Mouse (Mus musculus) frontal cortex, postnatal 36 days (tissue): Measurements from ENCODE around the gene Akap13.
"Not testable (repeated sequence)": the region's sequence is repeated elsewhere in the genome, so short reads cannot be mapped to it uniquely, and the experiment has no call there.

Experiments used
- DNase-seq, 2 experiments: peaks; one replicate each; pipeline ENCODE4 v3.0.0; 2022; ENCODE audit warnings: low spot score in 2 of 2

The Akap13 gene

DNA sequence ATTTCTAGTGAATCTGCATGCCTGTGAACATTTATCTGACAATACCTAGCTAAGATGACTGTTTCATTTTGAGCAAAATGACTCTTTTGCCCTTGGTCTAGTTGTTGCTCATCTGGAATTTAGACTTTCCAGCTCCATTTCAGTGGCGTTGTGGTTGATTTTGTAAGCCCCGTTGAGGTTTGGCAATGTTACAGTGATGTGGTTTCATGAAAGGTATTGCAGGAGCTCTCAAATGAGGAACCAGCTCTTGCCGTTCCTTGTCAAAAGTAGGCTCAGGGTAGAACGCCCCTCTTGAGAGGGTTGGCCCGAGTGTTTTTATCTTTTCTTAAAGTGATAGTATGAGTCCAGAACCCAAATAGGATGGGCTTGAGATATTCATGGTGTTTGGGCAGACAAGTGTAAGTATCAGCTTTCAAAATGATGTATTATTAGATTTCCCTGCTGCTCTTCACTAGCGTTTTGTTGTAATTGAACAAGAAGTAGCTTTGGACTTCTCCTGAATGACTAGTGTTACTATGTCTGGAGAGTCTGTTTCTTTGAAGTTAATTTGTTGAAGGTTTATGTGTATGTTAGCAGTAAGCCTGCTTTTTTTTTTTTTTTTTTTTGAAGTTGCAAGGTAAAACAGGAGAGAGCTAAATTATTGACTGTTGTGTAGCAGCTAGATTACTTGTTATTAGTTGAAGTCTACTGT, 140.9 kb downstream of the Akap13 start:
- DNase-seq, result no peak

DNA sequence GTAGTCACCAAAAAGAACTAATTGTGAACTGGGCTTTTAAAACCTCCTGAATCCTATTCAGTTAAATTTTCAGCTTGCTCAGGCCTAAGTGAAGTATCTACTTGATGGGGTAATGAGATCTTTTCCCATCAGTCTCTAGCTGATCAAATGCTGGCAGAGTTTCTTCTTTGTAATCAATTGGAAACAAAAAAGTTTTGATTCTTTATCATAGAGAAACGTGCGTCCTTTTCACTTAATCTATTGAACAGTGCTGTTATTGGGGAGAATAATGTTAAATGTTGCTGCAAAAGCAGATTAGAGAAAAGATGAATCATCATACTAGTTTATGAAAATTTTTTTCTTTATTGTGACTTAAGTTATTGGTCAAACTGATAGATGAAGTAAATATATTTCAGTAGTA, 142.5 kb downstream of the Akap13 start:
- no peak for DNase-seq

DNA sequence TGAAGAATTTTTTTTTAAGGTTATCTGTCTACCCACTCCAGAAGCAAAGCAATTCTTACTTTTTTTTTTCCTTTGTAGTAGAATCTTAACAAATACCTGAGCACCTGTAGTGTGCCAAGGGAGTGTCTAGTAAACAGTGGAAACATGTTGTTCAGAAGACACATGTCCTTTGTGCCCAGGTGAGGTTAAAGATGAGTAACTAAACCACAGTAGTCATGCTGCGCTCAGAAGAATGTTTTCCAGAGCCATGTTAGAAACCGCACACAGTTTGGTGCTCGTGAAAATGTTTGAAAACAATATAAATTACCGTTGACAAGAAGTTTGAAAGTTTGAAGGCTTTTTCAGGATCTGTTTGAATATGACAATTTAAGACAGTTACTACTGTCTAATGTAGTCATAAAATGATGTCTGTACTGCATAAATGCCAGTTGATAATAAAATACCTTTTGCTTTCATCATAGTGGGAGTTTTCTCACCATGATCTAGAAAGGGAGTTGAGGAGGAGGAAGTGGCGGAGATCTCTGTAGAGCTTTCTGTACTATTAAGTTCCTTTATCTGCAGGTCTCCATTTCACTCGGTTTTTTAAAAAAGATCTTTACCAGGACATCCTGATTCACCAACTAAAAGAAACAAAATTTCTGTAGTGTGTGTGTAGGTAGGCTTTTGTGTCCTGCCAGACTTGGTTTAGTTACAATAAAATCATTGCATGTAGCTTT, 145.2 kb downstream of the Akap13 start:
- no peak for DNase-seq

DNA sequence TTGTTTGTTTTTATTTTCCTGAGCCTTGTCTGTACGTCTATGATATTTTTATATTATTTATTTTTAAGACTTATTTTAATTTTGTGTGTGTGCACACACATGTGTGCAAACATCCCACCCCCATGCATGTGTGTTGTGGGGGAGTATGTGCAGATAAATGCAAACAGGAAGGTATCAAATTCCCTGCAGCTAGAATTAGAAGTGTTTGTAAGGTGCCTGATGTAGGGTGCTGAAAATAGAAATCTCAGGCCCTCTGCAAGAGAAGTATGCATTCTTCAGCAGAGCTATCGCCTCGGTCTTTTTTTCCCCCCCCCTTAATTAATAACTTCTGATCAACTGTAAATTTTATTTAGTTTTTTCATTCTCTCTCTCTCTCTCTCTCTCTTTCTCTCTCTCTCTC, 151.9 kb downstream of the Akap13 start:
- DNase-seq, result no peak

DNA sequence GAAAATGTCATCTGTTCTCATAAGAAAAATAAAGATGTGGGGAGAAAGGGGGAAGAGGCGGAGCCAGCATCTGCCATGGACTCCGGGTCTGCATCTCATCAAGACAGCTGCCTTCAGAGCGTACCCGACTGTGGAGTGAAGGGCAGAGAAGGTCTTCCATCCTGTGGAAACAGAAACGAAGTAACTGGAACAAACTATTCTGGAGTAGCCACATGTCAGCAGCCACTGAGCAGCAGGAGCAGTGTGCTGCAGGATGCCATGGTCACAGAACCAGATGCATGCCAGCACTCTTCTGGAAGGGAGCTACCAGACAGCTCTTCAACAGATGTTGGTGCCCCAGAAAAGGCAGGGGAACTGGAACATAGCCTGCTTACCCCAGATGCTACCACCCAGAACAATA, 153.4 kb downstream of the Akap13 start:
- no peak for DNase-seq

DNA sequence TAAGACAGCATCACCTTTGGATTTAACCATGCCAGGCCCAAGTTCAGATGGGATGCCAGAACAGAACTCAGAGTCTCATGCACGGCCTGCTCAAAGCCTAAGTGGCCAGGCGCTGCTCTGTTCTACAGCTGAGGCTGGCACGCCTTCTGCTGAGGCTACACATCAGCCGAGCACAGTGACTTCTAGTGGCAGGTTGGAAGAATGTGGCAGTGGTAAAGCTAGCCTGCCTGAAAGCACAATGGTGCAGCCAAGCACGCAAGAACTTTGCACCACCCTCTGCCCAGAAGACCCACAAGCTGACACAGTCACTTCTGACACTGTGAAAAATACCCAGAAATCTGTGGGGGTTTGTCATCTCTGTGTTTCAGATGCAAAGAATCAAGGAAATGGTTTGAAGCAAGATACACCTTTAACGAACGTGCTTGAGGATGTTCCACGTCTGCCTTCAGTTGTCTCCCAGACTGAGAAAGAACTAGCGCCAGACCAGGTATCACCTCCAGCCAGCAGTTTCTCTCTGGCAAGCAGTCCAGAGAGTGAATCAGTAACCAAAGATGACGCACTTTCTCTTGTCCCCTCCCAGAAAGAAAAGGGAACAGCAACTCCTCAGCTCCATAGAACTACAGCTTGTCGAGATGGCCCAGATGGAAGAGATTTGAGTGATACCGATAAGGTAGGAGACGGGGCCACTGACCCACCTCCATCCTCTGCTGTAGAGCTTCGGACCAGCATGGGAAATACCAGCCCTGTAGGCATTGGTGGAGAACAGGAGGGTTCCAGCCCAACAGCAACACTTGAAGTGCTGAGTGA, 154.3 kb downstream of the Akap13 start:
- no peak for DNase-seq

DNA sequence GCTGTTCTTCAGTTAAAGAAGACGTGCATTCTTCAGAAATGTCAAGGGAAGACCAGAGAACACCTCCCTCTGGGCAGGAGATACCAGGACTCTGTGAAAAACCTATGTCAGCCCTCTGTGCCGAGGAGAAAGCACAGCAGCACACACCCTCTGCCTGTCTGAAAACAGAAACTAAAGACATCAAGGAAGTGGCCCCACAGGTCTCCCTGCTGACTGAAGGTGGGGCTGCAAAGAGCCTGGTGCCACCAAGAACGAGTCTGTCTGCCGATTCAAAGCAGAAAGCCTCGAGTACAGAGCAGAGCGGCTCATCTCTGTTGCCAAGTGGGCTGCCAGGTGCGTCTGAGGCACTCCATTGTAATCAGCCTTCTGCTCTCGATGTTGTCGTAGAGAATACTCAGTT, 155.1 kb downstream of the Akap13 start:
- no peak for DNase-seq

DNA sequence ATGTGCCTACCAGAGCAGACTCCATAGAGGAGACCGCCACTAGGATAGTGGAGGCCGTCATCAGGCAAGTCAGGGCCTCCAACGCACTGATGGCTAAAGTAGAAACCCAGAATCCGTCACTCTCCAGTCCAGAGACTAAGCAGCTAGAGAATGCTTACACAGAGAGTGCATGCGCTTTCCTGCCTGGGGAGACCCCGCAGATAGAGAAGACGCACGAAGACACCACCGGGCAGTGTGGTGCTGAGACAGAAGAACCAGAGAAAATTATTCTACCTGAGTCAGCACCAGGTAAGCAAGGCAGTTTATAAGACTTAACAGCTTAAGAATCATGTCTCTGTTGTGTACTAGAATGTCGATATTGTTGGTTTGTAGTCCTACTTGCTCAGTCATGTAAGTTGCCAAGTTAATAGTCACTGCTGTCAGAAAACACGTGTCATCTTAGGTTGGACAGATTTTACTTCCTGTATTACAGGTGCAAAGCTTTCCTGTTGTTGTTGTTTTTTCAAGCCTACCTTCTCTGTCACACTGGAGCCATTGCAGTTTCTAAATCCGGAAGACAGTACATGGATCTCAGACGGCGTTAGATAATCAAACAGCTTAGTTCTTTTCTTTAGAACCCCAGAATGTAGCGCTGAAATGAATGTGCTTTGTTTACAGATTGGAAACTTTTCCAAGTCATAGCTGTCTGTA, 156.1 kb downstream of the Akap13 start:
- DNase-seq, result no peak

DNA sequence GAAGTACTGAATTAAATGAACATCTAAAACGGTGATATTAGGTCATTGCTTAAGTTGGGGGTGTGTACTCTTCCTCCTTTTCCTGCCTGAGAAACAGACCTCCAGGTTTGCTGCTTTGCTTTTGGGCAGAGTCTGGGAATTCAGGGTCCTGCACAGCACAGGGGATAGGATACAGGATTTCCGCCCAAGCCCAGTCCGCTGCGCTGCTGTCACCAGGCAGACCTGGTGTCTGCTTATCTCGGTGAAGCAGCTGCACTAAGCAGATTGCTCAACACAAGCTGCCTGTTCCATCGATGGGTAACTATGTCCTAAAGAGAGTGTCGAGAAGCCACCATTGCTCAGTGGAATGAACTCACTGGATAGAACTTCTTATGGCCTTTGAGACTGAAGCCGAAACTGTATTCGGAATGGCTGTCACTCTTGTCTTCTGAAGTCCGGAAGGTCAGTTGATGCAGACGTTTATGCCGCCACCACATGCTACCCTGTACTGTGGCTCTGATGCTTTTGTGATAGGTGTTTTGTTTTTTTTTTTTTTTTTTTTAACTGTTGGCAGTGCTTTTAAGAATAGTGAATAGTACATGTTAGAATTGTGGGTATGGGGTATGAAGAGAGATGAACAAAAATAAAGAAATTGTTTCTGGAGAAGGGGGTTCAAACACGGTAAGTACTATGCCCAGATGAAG, 156.8 kb downstream of the Akap13 start:
- no peak for DNase-seq

DNA sequence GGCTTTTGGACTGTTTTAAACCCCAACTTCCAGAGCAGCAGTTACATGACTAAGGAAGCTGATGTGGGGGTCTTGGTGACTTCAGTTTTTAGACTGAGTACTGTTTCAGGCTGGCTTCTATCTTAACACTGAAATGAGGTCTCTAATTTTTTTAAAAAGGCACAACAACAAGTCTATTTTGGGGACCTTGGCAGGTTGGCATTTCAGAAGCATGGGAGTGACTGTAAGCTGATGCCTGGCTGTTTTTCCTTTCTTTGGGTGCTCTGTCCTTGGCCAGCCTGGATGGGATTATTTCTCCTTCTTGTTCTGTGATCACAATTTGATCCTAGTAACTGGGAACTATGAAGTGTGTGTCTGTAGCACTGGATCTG, 157.3 kb downstream of the Akap13 start:
- no peak for DNase-seq

DNA sequence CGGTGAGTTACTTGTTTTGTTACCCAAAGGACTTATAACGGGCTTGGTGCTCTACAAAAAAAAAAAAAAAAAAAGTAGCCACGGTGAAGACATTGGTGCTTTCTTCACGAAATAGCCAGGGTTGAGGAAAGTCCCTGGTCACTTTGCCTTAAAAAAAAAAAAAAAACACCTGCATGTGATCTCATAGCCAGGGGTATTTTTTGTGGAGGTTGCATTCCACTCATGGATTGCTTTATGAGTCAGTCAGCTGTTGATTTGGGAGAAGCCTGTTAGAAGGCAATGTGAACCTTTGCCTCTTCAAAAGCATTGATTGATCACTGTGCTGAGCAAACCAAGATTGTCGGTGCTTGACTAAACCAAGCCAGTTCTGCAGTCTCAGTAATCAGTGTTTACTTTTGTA, 157.9 kb downstream of the Akap13 start:
- DNase-seq, result no peak

DNA sequence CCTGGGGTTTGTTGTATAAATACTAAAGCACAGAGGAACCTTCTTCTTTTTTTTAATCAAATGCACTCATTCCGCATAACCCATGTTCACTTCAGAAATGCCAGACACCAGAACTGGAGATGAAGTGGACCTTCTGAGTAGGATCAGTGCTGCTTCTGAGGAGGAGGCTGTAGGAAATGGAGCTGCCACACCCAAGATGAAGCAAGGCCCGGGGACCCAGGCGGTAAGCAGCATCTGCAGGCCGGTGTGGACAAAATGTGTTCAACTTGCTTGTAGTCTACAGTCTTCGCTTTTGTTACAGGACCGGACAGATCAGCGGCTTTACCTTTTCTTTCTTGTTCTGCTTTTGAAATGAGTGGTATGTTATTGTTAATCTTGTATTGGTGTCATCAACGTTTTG, 159.5 kb downstream of the Akap13 start:
- no peak for DNase-seq

DNA sequence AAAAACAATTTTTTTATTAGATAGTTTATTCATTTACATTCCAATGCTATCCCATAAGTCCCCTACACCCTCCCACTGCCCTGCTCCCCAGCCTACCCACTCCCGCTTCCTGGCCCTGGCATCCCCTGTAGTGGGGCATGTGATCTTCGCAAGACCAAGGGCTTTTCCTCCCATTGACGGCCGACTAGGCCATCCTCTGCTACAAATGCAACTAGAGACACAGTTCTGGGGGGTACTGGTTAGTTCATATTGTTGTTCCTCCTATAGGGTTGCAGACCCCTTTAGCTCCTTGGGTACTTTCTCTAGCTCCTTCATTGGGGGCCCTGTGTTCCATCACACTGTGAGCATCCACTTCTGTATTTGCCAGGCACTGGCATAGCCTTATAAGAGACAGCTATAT, 161.9 kb downstream of the Akap13 start:
- not testable (repeated sequence) for DNase-seq

DNA sequence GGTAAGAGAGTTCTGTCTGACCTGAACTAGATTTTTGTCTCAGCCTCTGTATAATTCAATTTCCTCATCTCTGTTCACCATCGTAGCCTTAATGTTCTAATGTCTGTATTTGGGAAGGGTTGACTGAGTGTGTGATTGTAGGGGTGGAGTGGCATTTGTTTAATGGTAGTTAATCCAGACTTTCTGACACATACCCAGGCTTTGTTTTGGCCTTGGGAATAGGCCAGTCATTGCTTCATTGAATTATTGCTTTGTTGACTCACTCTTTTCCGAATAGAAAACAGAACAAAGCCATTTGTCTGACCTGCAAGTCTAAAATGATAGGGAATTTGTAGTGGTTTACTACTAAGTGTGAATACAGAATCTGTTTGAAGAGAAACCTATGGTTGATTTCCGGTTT, 163.4 kb downstream of the Akap13 start:
- DNase-seq, result no peak

DNA sequence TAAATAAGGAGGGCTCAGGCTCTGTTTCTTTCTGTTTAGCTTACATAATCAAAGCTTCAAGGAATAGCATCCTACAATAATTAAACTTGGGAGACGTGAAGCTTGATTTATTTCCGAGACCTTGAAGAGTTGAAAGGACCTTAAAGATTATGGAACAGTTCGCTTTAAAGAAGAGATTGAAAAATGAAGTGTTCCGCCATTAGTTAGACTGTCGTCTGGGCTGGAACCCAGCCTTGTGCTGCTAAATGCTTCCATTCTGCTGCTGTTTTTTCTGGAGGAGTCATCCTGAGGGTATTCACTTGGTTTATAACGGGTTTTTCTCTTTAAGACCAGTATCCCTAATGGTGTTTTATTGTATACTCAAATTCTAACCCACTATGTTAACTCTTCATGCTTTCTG, 164.5 kb downstream of the Akap13 start:
- no peak for DNase-seq

DNA sequence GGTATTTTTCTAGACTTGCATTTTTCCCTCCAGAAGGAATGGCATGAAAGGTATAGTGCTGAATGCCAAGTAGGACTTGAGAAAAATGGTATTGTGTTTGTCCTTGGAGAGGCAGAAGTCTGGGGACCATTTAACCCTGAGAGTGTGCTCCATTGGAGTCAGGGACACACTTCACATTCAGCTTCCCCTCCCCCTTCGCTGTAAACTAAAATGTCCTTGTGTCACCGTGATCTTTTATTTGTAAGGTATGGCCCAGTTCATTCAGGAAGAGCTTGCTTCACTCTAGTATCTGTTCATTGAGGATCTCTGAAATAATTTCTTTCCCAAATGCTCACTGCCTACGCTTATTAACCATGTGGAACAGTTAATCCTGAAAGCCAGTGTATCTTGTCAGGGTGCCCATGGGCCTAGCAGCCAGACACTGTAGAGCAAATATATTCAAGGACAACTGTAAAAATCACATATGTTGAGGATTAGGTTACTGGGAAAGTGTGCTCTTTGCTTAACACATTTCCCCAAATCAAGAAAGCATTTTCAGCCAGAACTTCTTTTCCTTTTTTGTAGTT, 165.1 kb downstream of the Akap13 start:
- DNase-seq, result no peak

DNA sequence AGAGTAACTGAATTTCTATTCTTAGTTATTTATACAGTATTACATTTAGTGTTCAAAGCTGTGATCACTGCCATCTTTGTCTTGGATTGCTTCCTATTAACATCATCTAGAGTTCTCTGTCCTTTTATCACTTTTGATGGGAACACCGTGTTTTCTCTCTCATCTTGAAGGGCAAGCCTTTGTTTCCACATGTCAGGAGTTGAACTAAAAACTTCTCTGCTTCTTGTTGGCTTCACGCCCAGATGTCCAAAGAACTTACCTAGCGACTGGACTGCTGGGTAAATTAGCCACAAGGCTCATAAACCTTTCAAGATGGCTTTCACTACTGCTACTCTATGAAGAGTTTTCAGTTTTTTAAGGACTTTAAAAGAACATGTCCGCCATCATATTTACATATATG, 165.6 kb downstream of the Akap13 start:
- no peak for DNase-seq

DNA sequence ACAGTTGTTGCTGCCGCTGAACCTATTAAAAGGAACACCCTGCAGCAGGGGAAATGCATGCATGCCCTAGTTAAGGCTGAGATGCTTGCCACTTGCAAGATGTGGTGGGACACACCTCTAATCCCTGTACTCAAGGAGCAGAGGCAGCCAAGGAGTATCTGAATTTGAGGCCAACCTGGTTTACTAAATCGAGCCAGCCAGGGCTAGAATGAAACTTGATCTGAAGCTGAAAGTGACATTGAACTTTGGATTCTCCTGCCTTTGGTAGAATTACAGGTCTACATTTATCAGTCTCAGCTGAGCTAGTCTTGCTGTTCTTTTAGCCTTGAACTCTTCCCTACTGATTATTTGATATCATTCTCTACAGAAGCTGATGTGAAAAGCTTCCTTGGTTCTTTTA, 172.5 kb downstream of the Akap13 start:
- no peak for DNase-seq

DNA sequence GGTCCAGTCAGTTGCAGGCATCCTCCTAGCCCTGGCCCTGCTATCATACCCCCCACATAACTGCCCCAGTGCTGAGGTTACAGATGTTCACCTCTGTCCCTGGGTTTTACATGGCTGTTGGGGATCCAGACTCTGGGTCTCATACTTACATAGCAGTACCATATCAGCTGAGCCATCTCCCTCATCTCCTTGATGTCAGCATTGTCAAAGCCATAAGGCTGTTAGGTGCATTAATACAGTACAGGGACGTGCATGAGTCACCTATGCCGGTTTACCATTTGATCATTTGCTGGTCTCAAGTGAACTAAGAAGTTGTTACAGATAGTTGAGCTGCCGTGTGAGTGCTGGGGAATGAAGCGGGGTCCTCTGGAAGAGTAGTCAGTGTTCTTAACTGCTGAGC, 174.3 kb downstream of the Akap13 start:
- no peak for DNase-seq

DNA sequence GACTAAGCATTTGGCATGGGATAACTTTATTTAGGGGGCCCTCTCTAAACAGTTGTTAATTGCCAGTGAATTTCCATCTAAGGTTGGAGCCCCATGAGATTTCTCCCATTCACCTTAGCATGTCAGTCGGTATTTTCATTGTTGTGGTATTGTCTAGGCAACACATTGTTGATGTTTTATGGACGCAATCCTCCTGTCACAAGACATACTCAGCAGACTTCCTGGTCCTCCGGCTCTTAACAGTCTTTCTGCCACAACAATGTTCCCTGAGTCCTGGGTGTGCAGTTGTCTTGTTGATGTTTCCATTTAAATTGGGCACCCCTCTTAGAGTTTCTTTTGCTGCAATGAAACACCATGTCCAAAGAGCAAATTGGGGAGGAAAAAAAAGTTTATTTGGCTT, 177.6 kb downstream of the Akap13 start:
- DNase-seq, result no peak

DNA sequence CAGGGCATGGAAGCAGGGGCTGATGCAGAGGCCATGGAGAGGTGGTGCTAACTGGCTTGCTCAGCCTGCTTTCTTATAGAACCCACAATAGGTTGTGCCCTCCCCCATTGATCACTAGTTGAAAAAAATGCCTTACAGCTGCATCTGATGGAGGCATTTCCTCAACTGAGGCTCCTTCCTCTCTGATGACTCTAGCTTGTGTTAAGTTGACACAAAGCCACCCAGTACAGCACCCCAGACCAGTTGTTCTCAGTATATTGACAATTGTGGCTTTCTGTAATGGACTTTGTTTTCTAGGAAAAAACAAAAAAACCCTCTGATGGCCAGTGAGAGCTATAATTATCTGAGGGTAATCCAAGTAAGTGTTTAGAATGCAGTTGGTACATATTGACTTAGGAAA, 178.1 kb downstream of the Akap13 start:
- no peak for DNase-seq
